Mouse (Mus musculus): ENCODE measurements around the gene Gpr12. TPM values are rescaled to one million over a fixed set of nuclear protein-coding genes. Genes with fewer than 3 reads are reported as not detected.

Gpr12 gene
- polyA plus RNA-seq, 1 experiment from 2014 or later = 0.05 TPM

DNA sequence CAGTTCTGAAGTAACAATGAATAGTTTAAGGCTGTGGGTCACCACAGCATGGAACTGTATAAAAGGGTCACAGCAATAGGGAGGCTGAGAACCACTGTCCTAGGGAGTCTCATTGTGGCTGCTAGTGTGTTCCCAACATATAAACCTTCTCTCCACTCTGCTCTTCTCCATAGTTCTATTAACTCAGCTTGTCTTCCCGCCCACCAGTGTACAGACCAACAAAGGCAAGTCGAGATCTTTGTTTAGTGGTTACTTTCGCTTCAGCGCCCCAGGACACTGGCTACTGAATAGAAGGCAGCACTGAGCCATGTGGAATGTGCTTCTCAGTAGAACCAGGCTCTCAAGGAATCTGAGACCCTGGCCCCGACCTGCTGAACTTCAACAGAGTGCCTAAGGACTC lies 7.5 kb upstream of the Gpr12 start:
- Histone ChIP-seq H3K27me3 (ENCODE audit: control insufficient read depth, insufficient read depth, low read length) (no peaks in the 10 kb centered on the region), H3K9me3 (ENCODE audit: control insufficient read depth, low read length) (no peaks in the 10 kb centered on the region), H3K27ac (replicated peaks) (no peak overlapping the region), H3K4me1 (replicated peaks; ENCODE audit: control insufficient read depth, insufficient read depth) (no peaks in the 10 kb centered on the region), H3K4me2 (replicated peaks; ENCODE audit: low read depth) (no peak overlapping the region), H3K9ac (ENCODE audit: low read length) (no peak overlapping the region), H3K36me3 (ENCODE audit: control insufficient read depth, insufficient read depth, low read length) (no peaks in the 10 kb centered on the region), H3K4me3 (ENCODE audit: low read depth, low read length) (no peak overlapping the region)
- 66% methylated on average over 5 of the region's 5 CpGs for WGBS
- ATAC-seq (ENCODE audit: low FRiP score, low TSS enrichment) (no peak), DNase-seq (ENCODE audit: low spot score) (no peak)
- TF ChIP-seq EP300 (optimal IDR thresholded peaks at IDR 0.05) = no peak
- no peak for TF ChIP-seq CTCF (IDR thresholded peaks at IDR 0.05; ENCODE audit: low read depth)

DNA sequence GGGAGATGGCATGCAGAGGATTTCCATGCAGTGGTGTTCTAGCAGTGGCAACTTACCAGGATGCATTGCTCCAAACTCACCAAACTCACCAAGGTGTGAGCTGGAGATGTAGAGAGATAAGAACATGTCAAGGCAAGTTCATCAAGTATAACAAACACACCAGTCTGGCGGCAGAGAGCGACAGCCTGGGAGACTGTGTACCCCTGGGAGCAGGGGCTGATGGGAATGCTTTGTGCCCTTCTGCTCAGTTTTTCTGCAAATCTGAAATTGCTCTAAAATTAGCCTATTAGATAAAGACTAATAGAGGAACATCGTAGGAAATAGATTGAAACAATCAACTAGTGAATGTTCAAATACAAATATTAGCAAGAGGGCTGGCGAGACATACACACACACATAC lies 6.6 kb upstream of the Gpr12 start:
- Histone ChIP-seq H3K9ac (ENCODE audit: low read length) (no peak overlapping the region), H3K4me3 (ENCODE audit: low read depth, low read length) (no peak overlapping the region), H3K4me1 (replicated peaks; ENCODE audit: control insufficient read depth, insufficient read depth) (no peaks in the 10 kb centered on the region), H3K36me3 (ENCODE audit: control insufficient read depth, insufficient read depth, low read length) (no peaks in the 10 kb centered on the region), H3K4me2 (replicated peaks; ENCODE audit: low read depth) (no peak overlapping the region), H3K27me3 (ENCODE audit: control insufficient read depth, insufficient read depth, low read length) (no peaks in the 10 kb centered on the region), H3K27ac (replicated peaks) (no peak overlapping the region), H3K9me3 (ENCODE audit: control insufficient read depth, low read length) (no peaks in the 10 kb centered on the region)
- ATAC-seq (ENCODE audit: low FRiP score, low TSS enrichment) (no peak), DNase-seq (ENCODE audit: low spot score) (no peak)
- WGBS = 70% methylated on average over 4 of the region's 4 CpGs
- TF ChIP-seq CTCF (IDR thresholded peaks at IDR 0.05; ENCODE audit: low read depth) (no peak), EP300 (optimal IDR thresholded peaks at IDR 0.05) (no peak)

- no peaks in the 10 kb centered on the region for H3K9me3 ChIP-seq (ENCODE audit: control insufficient read depth, low read length)
- no peak overlapping the region for H3K4me3 ChIP-seq (ENCODE audit: low read depth, low read length)
- ATAC-seq (ENCODE audit: low FRiP score, low TSS enrichment) = no peak
- DNase-seq (ENCODE audit: low spot score) = peak; percentile 29
- H3K27me3 ChIP-seq (ENCODE audit: control insufficient read depth, insufficient read depth, low read length) = no peaks in the 10 kb centered on the region
- H3K4me1 ChIP-seq (replicated peaks; ENCODE audit: control insufficient read depth, insufficient read depth) = no peaks in the 10 kb centered on the region
- no peak overlapping the region for H3K27ac ChIP-seq (replicated peaks)
- TF ChIP-seq EP300 (optimal IDR thresholded peaks at IDR 0.05) (no peak), CTCF (IDR thresholded peaks at IDR 0.05; ENCODE audit: low read depth) (no peak)
- no peak overlapping the region for H3K9ac ChIP-seq (ENCODE audit: low read length)
- WGBS = 34% methylated on average over 4 of the region's 4 CpGs
- no peaks in the 10 kb centered on the region for H3K36me3 ChIP-seq (ENCODE audit: control insufficient read depth, insufficient read depth, low read length)
- H3K4me2 ChIP-seq (replicated peaks; ENCODE audit: low read depth) = no peak overlapping the region
These were observed 5.9 kb upstream of the Gpr12 start for GRCm38 (mm10) chr5:146590987-146591386.

GRCm38 (mm10) chr5:146586357-146587070 lies 1.5 kb upstream of the Gpr12 start:
- Histone ChIP-seq H3K4me2 (replicated peaks; ENCODE audit: low read depth) (no peak overlapping the region), H3K9ac (ENCODE audit: low read length) (no peak overlapping the region), H3K4me3 (ENCODE audit: low read depth, low read length) (no peak overlapping the region), H3K36me3 (ENCODE audit: control insufficient read depth, insufficient read depth, low read length) (no peaks in the 10 kb centered on the region), H3K9me3 (ENCODE audit: control insufficient read depth, low read length) (no peaks in the 10 kb centered on the region), H3K27me3 (ENCODE audit: control insufficient read depth, insufficient read depth, low read length) (peaks cover 12% of the 10 kb centered on the region), H3K27ac (replicated peaks) (no peak overlapping the region), H3K4me1 (replicated peaks; ENCODE audit: control insufficient read depth, insufficient read depth) (0 out of 2 replicates have a peak, but pooled peaks cover 3% of the 10 kb centered on the region)
- no peak for TF ChIP-seq EP300 (optimal IDR thresholded peaks at IDR 0.05)
- TF ChIP-seq CTCF (IDR thresholded peaks at IDR 0.05; ENCODE audit: low read depth) = no peak
- WGBS = 62% methylated on average over 8 of the region's 8 CpGs
- ATAC-seq (ENCODE audit: low FRiP score, low TSS enrichment) (no peak), DNase-seq (ENCODE audit: low spot score) (no peak)

DNA sequence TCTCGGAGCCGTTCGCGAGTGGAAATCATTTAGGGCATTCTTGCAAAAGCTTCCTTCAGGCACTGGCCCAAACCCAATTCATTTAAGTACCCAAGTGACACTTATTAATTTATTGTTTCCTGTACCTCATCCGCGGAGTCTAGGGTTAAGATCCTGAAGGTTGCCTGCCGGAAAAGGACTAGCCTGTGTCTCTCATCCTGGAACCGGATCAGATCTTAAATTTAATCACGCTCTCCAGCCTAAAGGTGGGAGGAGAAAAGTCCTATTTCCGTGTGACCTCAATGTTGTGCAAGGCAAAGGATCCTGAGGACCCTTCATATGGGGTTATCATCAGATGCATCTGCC lies 240 bp upstream of the Gpr12 start:
- Histone ChIP-seq H3K36me3 (ENCODE audit: control insufficient read depth, insufficient read depth, low read length) (no peaks in the 10 kb centered on the region), H3K4me3 (ENCODE audit: low read depth, low read length) (peak overlapping the region; percentile 39; the same call in 1 of the 2 replicates), H3K9ac (ENCODE audit: low read length) (no peak overlapping the region), H3K27me3 (ENCODE audit: control insufficient read depth, insufficient read depth, low read length) (peaks cover 12% of the 10 kb centered on the region), H3K4me1 (replicated peaks; ENCODE audit: control insufficient read depth, insufficient read depth) (0 out of 2 replicates have a peak, but pooled peaks cover 3% of the 10 kb centered on the region), H3K9me3 (ENCODE audit: control insufficient read depth, low read length) (no peaks in the 10 kb centered on the region), H3K27ac (replicated peaks) (no peak overlapping the region), H3K4me2 (replicated peaks; ENCODE audit: low read depth) (peak overlapping the region; percentile 65)
- DNase-seq (ENCODE audit: low spot score) (no peak), ATAC-seq (ENCODE audit: low FRiP score, low TSS enrichment) (no peak)
- no peak for TF ChIP-seq EP300 (optimal IDR thresholded peaks at IDR 0.05)
- no peak for TF ChIP-seq CTCF (IDR thresholded peaks at IDR 0.05; ENCODE audit: low read depth)
- 8% methylated on average over 10 of the region's 10 CpGs for WGBS

- Histone ChIP-seq H3K9me3 (ENCODE audit: control insufficient read depth, low read length) (no peaks in the 10 kb centered on the region), H3K4me2 (replicated peaks; ENCODE audit: low read depth) (peak overlapping the region; percentile 65), H3K4me3 (ENCODE audit: low read depth, low read length) (peak overlapping the region; percentile 39; the same call in 1 of the 2 replicates), H3K36me3 (ENCODE audit: control insufficient read depth, insufficient read depth, low read length) (no peaks in the 10 kb centered on the region), H3K9ac (ENCODE audit: low read length) (no peak overlapping the region), H3K27me3 (ENCODE audit: control insufficient read depth, insufficient read depth, low read length) (peaks cover 12% of the 10 kb centered on the region), H3K4me1 (replicated peaks; ENCODE audit: control insufficient read depth, insufficient read depth) (0 out of 2 replicates have a peak, but pooled peaks cover 3% of the 10 kb centered on the region), H3K27ac (replicated peaks) (no peak overlapping the region)
- WGBS = 10% methylated on average over 10 of the region's 10 CpGs
- ATAC-seq (ENCODE audit: low FRiP score, low TSS enrichment) (no peak), DNase-seq (ENCODE audit: low spot score) (no peak)
- no peak for TF ChIP-seq CTCF (IDR thresholded peaks at IDR 0.05; ENCODE audit: low read depth)
- TF ChIP-seq EP300 (optimal IDR thresholded peaks at IDR 0.05) = no peak
These were observed 922 bp downstream of the Gpr12 start for GRCm38 (mm10) chr5:146584156-146584477.
